Comparison of ENCODE assay signal across 19 mouse cellular contexts in the genomic region with DNA sequence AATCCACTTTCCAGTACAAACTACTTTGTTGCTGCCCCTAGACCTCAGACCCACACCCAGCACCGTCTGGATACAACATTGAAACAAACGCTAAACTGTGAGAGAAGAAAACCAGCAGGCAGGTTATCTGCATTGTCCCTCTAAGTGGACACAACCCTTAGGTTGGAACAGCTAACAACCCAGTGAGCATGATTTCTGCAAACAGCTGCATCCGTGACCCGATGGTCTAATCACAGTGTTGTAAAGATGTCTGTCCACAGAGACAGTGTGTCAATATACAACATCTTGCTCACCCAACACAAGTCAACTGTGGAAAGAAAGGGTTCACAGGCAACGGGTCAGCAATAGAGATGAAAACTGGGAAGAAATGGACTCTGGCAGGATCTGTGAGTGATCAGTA. TPM values are rescaled to one million over a fixed set of nuclear protein-coding genes. Genes with fewer than 3 reads are reported as not detected.
DNase-seq lines count a peak whose midpoint lies in the region; ATAC-seq and TF ChIP-seq lines count a peak whose summit lies in the region.
"Had no signal": no experiment of that assay in that cellular context is flagged by ENCODE, and none has a peak within 500 bp of the region (broad histone marks: within the 10 kb centered on the region; RNA-seq: fewer than 3 reads in every experiment).

No protein-coding gene starts in this region.

- no peak for TF ChIP-seq POLR2A in liver, adult 2 months (IDR thresholded peaks at IDR 0.05; ENCODE audit: extremely low read depth, insufficient read depth, low read length)

- peaks cover 37% of the 10 kb centered on the region for H3K27me3 ChIP-seq in embryonic facial prominence, embryonic 12.5 days
- peaks cover 50% of the 10 kb centered on the region for H3K27me3 ChIP-seq in embryonic facial prominence, embryonic 10.5 days (replicated peaks; ENCODE audit: low read depth, poor library complexity, severe bottlenecking)
- no peaks in the 10 kb centered on the region for H3K27me3 ChIP-seq in liver, adult 2 months (ENCODE audit: control insufficient read depth, insufficient read depth, low read length)
- peaks cover 36% of the 10 kb centered on the region for H3K27me3 ChIP-seq in liver, embryonic 11.5 days (replicated peaks; ENCODE audit: control insufficient read depth, insufficient read depth, low read length)
- H3K27me3 ChIP-seq in C2C12 (ENCODE audit: control insufficient read depth, insufficient read depth, insufficient read length): peaks cover 29% of the 10 kb centered on the region
- no peaks in the 10 kb centered on the region for H3K27me3 ChIP-seq in intestine, postnatal 0 days (replicated peaks; ENCODE audit: control insufficient read depth, insufficient read depth, low read length)
- H3K27me3 ChIP-seq in limb, embryonic 10.5 days (ENCODE audit: low read depth, poor library complexity, severe bottlenecking): peaks cover 54% of the 10 kb centered on the region

- H3K36me3 ChIP-seq in embryonic facial prominence, embryonic 12.5 days: no peaks in the 10 kb centered on the region
- no peaks in the 10 kb centered on the region for H3K36me3 ChIP-seq in embryonic facial prominence, embryonic 10.5 days (replicated peaks)
- no peaks in the 10 kb centered on the region for H3K36me3 ChIP-seq in liver, adult 2 months (ENCODE audit: control insufficient read depth, insufficient read depth, low read length)
- no peaks in the 10 kb centered on the region for H3K36me3 ChIP-seq in liver, embryonic 11.5 days (ENCODE audit: control insufficient read depth, insufficient read depth, low read length)
- no peaks in the 10 kb centered on the region for H3K36me3 ChIP-seq in C2C12 (ENCODE audit: control insufficient read depth, insufficient read depth)
- no peaks in the 10 kb centered on the region for H3K36me3 ChIP-seq in intestine, postnatal 0 days (ENCODE audit: control insufficient read depth, insufficient read depth)
- H3K36me3 ChIP-seq in limb, embryonic 10.5 days: no peaks in the 10 kb centered on the region
- H3K36me3 ChIP-seq: forebrain, embryonic 12.5 days; hindbrain, embryonic 10.5 days; neural tube, embryonic 12.5 days had no signal

- H3K79me3 ChIP-seq in C2C12 (ENCODE audit: low read depth): no peaks in the 10 kb centered on the region

- no peak for TF ChIP-seq CTCF in liver, adult 2 months (IDR thresholded peaks at IDR 0.05; ENCODE audit: low read depth, low read length)
- TF ChIP-seq CTCF in C2C12 (IDR thresholded peaks at IDR 0.05; ENCODE audit: control insufficient read depth, insufficient read depth, insufficient read length): no peak
- TF ChIP-seq CTCF in intestine, postnatal 0 days (IDR thresholded peaks at IDR 0.05; ENCODE audit: low read depth): no peak

- H3K9ac ChIP-seq in embryonic facial prominence, embryonic 12.5 days: no peak overlapping the region
- no peak overlapping the region for H3K9ac ChIP-seq in liver, adult 2 months (ENCODE audit: low read depth, low read length)
- H3K9ac ChIP-seq in liver, embryonic 11.5 days (ENCODE audit: low read depth, low read length): no peak overlapping the region
- H3K9ac ChIP-seq in intestine, postnatal 0 days (ENCODE audit: low read depth, low read length): no peak overlapping the region
- H3K9ac ChIP-seq: forebrain, embryonic 12.5 days; liver, embryonic 14.5 days; neural tube, embryonic 12.5 days had no signal

- WGBS in embryonic facial prominence, embryonic 12.5 days: 44% methylated on average over 5 of the region's 5 CpGs
- WGBS in embryonic facial prominence, embryonic 10.5 days: 58% methylated on average over 5 of the region's 5 CpGs
- WGBS in liver, adult 2 months: 18% methylated on average over 5 of the region's 5 CpGs
- WGBS in liver, embryonic 11.5 days: 47% methylated on average over 5 of the region's 5 CpGs
- WGBS in intestine, postnatal 0 days: 25% methylated on average over 5 of the region's 5 CpGs
- 53% methylated on average over 5 of the region's 5 CpGs for WGBS in limb, embryonic 10.5 days

- no peak overlapping the region for H3K27ac ChIP-seq in embryonic facial prominence, embryonic 12.5 days
- no peak overlapping the region for H3K27ac ChIP-seq in embryonic facial prominence, embryonic 10.5 days (replicated peaks)
- H3K27ac ChIP-seq in liver, adult 2 months (replicated peaks; ENCODE audit: insufficient read depth, low read depth, low read length): peak overlapping the region; percentile 56
- H3K27ac ChIP-seq in liver, embryonic 11.5 days (ENCODE audit: low read depth, low read length): no peak overlapping the region
- no peak overlapping the region; the same call in 1 of the 2 replicates for H3K27ac ChIP-seq in intestine, postnatal 0 days (ENCODE audit: low read depth, low read length)
- no peak overlapping the region for H3K27ac ChIP-seq in limb, embryonic 10.5 days
- H3K27ac ChIP-seq: forebrain, embryonic 12.5 days; hindbrain, embryonic 10.5 days; layer of hippocampus, adult 2 months; liver, embryonic 14.5 days; neural tube, embryonic 12.5 days had no signal

- peaks cover 15% of the 10 kb centered on the region for H3K4me1 ChIP-seq in embryonic facial prominence, embryonic 12.5 days
- peaks cover 16% of the 10 kb centered on the region for H3K4me1 ChIP-seq in embryonic facial prominence, embryonic 10.5 days
- peaks cover 5% of the 10 kb centered on the region for H3K4me1 ChIP-seq in liver, adult 2 months (ENCODE audit: control insufficient read depth, insufficient read depth, low read length)
- H3K4me1 ChIP-seq in liver, embryonic 11.5 days (replicated peaks; ENCODE audit: control insufficient read depth, insufficient read depth, low read length): peaks cover 12% of the 10 kb centered on the region
- 0 out of 2 replicates have a peak, but pooled peaks cover 3% of the 10 kb centered on the region for H3K4me1 ChIP-seq in intestine, postnatal 0 days (replicated peaks; ENCODE audit: control insufficient read depth, insufficient read depth, low read length)
- H3K4me1 ChIP-seq in limb, embryonic 10.5 days: peaks cover 21% of the 10 kb centered on the region

- no peak overlapping the region for H3ac ChIP-seq in C2C12 (ENCODE audit: control insufficient read depth, insufficient read length, low read depth)

- no peaks in the 10 kb centered on the region for H3K79me2 ChIP-seq in liver, adult 2 months (ENCODE audit: control insufficient read depth, insufficient read depth, low read length)
- no peaks in the 10 kb centered on the region for H3K79me2 ChIP-seq in C2C12 (ENCODE audit: control insufficient read depth, insufficient read depth)

- DNase-seq in embryonic facial prominence, embryonic 10.5 days (ENCODE audit: low spot score): no peak
- no peak for DNase-seq in liver, adult 2 months (ENCODE audit: extremely low read depth, low read depth, low spot score)
- no peak for DNase-seq in liver, embryonic 11.5 days (ENCODE audit: low spot score)
- no peak for DNase-seq in limb, embryonic 10.5 days (ENCODE audit: low spot score)
- DNase-seq in gastrocnemius, postnatal 4 days (ENCODE audit: low spot score in 2 of 2): no peak
- DNase-seq: gastrocnemius, postnatal 14 days; kidney, postnatal 10 days; left cerebral cortex, postnatal 4 days; spleen, adult 18-20 months; thymus, postnatal 36 days had no signal

- no peaks in the 10 kb centered on the region for H3K9me3 ChIP-seq in embryonic facial prominence, embryonic 12.5 days
- peaks cover 5% of the 10 kb centered on the region; the same call in 1 of the 2 replicates for H3K9me3 ChIP-seq in embryonic facial prominence, embryonic 10.5 days
- no peaks in the 10 kb centered on the region; the same call in 1 of the 2 replicates for H3K9me3 ChIP-seq in liver, embryonic 11.5 days (ENCODE audit: control insufficient read depth, low read length)
- no peaks in the 10 kb centered on the region for H3K9me3 ChIP-seq in intestine, postnatal 0 days (ENCODE audit: control insufficient read depth)
- no peaks in the 10 kb centered on the region for H3K9me3 ChIP-seq in limb, embryonic 10.5 days (replicated peaks)

- ATAC-seq in embryonic facial prominence, embryonic 12.5 days (ENCODE audit: insufficient number of reproducible peaks, insufficient read depth, low FRiP score, low TSS enrichment): no peak
- ATAC-seq in liver, embryonic 11.5 days (replicated peaks; ENCODE audit: low FRiP score): no peak
- ATAC-seq in intestine, postnatal 0 days: no peak

- no peak overlapping the region for H3K4me3 ChIP-seq in embryonic facial prominence, embryonic 12.5 days
- no peak overlapping the region for H3K4me3 ChIP-seq in embryonic facial prominence, embryonic 10.5 days
- H3K4me3 ChIP-seq in liver, adult 2 months (ENCODE audit: insufficient read depth, low read depth, low read length): no peak overlapping the region; the same call in 1 of the 2 replicates
- no peak overlapping the region for H3K4me3 ChIP-seq in liver, embryonic 11.5 days (ENCODE audit: low read depth, low read length)
- H3K4me3 ChIP-seq in C2C12 (ENCODE audit: insufficient read depth, poor library complexity, severe bottlenecking): no peak overlapping the region
- peak overlapping the region; percentile 67; the same call in 1 of the 2 replicates for H3K4me3 ChIP-seq in intestine, postnatal 0 days (ENCODE audit: low read depth, low read length)
- no peak overlapping the region for H3K4me3 ChIP-seq in limb, embryonic 10.5 days
- H3K4me3 ChIP-seq: forebrain, embryonic 12.5 days; hindbrain, embryonic 10.5 days; layer of hippocampus, adult 2 months; megakaryocyte, embryonic 14.5 days; neural tube, embryonic 12.5 days had no signal

- 0 out of 2 replicates have a peak overlapping the region, but pooled peaks have one; percentile 0 for H3K4me2 ChIP-seq in embryonic facial prominence, embryonic 12.5 days (replicated peaks)
- H3K4me2 ChIP-seq in liver, embryonic 11.5 days: no peak overlapping the region
- peak overlapping the region; percentile 87 for H3K4me2 ChIP-seq in intestine, postnatal 0 days (replicated peaks; ENCODE audit: low read depth)
- H3K4me2 ChIP-seq: forebrain, embryonic 12.5 days; neural tube, embryonic 12.5 days had no signal

RNA-seq across cellular contexts. Expression of gene Tbc1d30, which starts 1.8 kb away (rescaled TPM):
- 2.0 and 2.8 TPM in 2 replicates for polyA plus RNA-seq in embryonic facial prominence, embryonic 12.5 days (2016; fragmentation: Nextera tagmentation; extraction: Ambion mirVana)
- polyA plus RNA-seq in embryonic facial prominence, embryonic 10.5 days (2016; fragmentation: Nextera tagmentation; extraction: Ambion mirVana): 1.8 and 2.3 TPM in 2 replicates
- 8.4 and 10.7 TPM in 2 replicates for total RNA-seq in liver, adult 2 months (2014; rRNA removed)
- polyA plus RNA-seq in liver, adult 2 months (2012; rRNA removed): 0.81 and 2.6 TPM in 2 replicates
- 0.27 and 0.78 TPM in 2 replicates for polyA plus RNA-seq in liver, embryonic 11.5 days (2014; fragmentation: Nextera tagmentation; extraction: Ambion mirVana)
- polyA plus RNA-seq in C2C12 (2012; fragmentation: generic; extraction: Trizol): not detected
- 2.8 and 2.9 TPM in 2 replicates for polyA plus RNA-seq in intestine, postnatal 0 days (2015; fragmentation: Nextera tagmentation; extraction: Ambion mirVana)
- polyA plus RNA-seq in limb, embryonic 10.5 days (2016; fragmentation: Nextera tagmentation; extraction: Ambion mirVana): 0.26 and 0.50 TPM in 2 replicates
- total RNA-seq in gastrocnemius, postnatal 4 days (2021): 1 to 10 TPM in 1 of 2 experiments, under 1 TPM in 1; 0.83 to 1.2 TPM

RNA-seq across cellular contexts. Expression of gene Gns, which starts 15.6 kb away (rescaled TPM):
- polyA plus RNA-seq in embryonic facial prominence, embryonic 12.5 days (2016; fragmentation: Nextera tagmentation; extraction: Ambion mirVana): 53.4 and 55.6 TPM in 2 replicates
- polyA plus RNA-seq in embryonic facial prominence, embryonic 10.5 days (2016; fragmentation: Nextera tagmentation; extraction: Ambion mirVana): 40.0 and 41.4 TPM in 2 replicates
- 84.0 and 102 TPM in 2 replicates for total RNA-seq in liver, adult 2 months (2014; rRNA removed)
- polyA plus RNA-seq in liver, adult 2 months (2012; rRNA removed): 65.7 and 78.4 TPM in 2 replicates
- polyA plus RNA-seq in liver, embryonic 11.5 days (2014; fragmentation: Nextera tagmentation; extraction: Ambion mirVana): 31.2 and 31.6 TPM in 2 replicates
- 47.2 TPM for polyA plus RNA-seq in C2C12 (2012; fragmentation: generic; extraction: Trizol)
- polyA plus RNA-seq in intestine, postnatal 0 days (2015; fragmentation: Nextera tagmentation; extraction: Ambion mirVana): 68.6 and 78.1 TPM in 2 replicates
- 29.5 and 35.6 TPM in 2 replicates for polyA plus RNA-seq in limb, embryonic 10.5 days (2016; fragmentation: Nextera tagmentation; extraction: Ambion mirVana)
- 10 to 100 TPM; 67.9 to 68.9 TPM for total RNA-seq in gastrocnemius, postnatal 4 days (2021)
